Mouse (Mus musculus) heart, adult 2 months (tissue): Measurements from ENCODE around the gene Alpk1.

Experiments
- CTCF ChIP-seq: fragments of 200-600 bp; IDR thresholded peaks from 2 replicates; pipeline ENCODE4 v1.8.1; 2022; ENCODE audit warnings: antibody characterized with exemption, mild to moderate bottlenecking, moderate library complexity
- POLR2A ChIP-seq: fragments of 200-500 bp; IDR thresholded peaks from 2 replicates; pipeline ENCODE4 v1.6.1; 2011; ENCODE audit warnings: mild to moderate bottlenecking, low read depth, low read length, control low read depth; ENCODE audit not compliant: insufficient read depth

DNA sequence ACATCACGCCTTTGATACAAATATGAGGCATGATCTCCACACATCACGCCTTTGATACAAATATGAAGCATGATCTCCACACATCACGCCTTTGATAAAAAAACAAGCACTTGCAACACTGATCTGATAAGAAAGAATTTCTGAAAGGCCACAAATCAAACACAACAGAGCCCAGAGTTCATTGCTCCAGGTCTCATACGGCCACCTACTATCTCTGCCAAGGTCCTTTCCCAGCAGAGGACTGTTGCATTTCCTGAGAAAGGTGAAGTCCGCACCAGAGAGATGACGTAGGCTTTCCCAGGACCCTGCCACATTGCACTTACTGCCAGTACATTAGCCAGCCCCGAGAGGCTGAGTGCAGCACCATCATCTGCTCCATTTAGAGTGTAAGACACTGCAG, 28.8 kb upstream of the Alpk1 start:
- TF ChIP-seq CTCF (no peak), POLR2A (no peak)
